Mouse (Mus musculus) cerebellum, adult 2 months (tissue): ENCODE measurements at regions not wholly inside any gene's neighbourhood (a gene's known extent, or its start where the extent isn't known, plus 50 kb on each side); places are given as distances from the start of the nearest gene placed in this dataset.

Source experiments
- CTCF ChIP-seq: fragments of 200-500 bp; IDR thresholded peaks from 2 replicates; pipeline ENCODE4 v1.5.1; 2011; ENCODE audit warnings: low read depth, mild to moderate bottlenecking, control low read depth, low read length, moderate library complexity, borderline replicate concordance; ENCODE audit not compliant: insufficient read depth
- POLR2A ChIP-seq: fragments of 200-500 bp; IDR thresholded peaks from 2 replicates; pipeline ENCODE4 v1.6.1; 2011; ENCODE audit warnings: low read length, control low read depth, borderline replicate concordance; ENCODE audit not compliant: insufficient read depth

GRCm38 (mm10) chr5:75846016-75846415 is 132.2 kb downstream of the Kdr start:
- TF ChIP-seq POLR2A (no peak), CTCF (no peak)
